Mouse (Mus musculus) myocyte (in vitro differentiated cells): ENCODE results near the gene Npvf.

ENCODE experiments used
- CEBPB ChIP-seq: IDR thresholded peaks from 2 replicates; pipeline ENCODE4 v1.6.1; 2011; ENCODE audit warnings: mild to moderate bottlenecking, moderate library complexity; ENCODE audit not compliant: poor library complexity, insufficient read depth, severe bottlenecking
- E2F4 ChIP-seq: IDR thresholded peaks from one replicate; pipeline ENCODE4 v1.6.1; 2011; ENCODE audit warnings: mild to moderate bottlenecking, control low read depth, moderate library complexity; ENCODE audit not compliant: insufficient read depth
- MAX ChIP-seq: IDR thresholded peaks from one replicate; pipeline ENCODE4 v1.6.1; 2011; ENCODE audit warnings: low read depth, mild to moderate bottlenecking, control low read depth
- POLR2A ChIP-seq: IDR thresholded peaks from one replicate; pipeline ENCODE4 v1.6.1; 2011; ENCODE audit warnings: low read depth, mild to moderate bottlenecking, control low read depth, moderate library complexity; ENCODE audit not compliant: insufficient read length
- REST ChIP-seq: IDR thresholded peaks from one replicate; pipeline ENCODE4 v1.6.1; 2011; ENCODE audit warnings: mild to moderate bottlenecking, control low read depth, moderate library complexity; ENCODE audit not compliant: insufficient read depth, insufficient read length
- TCF12 ChIP-seq: IDR thresholded peaks from one replicate; pipeline ENCODE4 v1.6.1; 2011; ENCODE audit warnings: mild to moderate bottlenecking, control low read depth; ENCODE audit not compliant: poor library complexity, insufficient read depth, severe bottlenecking

DNA sequence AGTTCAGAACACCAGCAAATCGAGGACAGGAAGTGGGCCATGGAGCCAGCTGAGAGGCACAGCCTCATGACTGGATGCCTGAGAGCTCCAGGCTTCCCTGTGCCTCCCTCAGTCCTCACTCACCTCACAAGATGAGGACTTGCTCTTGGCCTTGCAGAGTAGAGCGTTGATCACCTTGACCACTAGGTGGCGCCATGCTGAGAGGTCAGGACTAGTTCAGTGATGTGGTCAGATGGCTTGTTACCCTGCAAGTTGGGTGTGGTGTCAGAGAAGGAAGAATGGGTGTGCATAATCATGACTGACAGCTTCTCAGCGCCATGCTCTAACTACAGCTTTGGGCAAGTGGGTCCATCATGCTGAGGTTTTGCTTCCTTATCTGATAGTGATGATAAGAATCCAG, 52.6 kb downstream of the Npvf start:
- TF ChIP-seq MAX (no peak), REST (no peak), POLR2A (no peak), TCF12 (no peak), E2F4 (no peak), CEBPB (no peak)
